15 mouse cellular contexts compared by ENCODE assay signal in the genomic region with DNA sequence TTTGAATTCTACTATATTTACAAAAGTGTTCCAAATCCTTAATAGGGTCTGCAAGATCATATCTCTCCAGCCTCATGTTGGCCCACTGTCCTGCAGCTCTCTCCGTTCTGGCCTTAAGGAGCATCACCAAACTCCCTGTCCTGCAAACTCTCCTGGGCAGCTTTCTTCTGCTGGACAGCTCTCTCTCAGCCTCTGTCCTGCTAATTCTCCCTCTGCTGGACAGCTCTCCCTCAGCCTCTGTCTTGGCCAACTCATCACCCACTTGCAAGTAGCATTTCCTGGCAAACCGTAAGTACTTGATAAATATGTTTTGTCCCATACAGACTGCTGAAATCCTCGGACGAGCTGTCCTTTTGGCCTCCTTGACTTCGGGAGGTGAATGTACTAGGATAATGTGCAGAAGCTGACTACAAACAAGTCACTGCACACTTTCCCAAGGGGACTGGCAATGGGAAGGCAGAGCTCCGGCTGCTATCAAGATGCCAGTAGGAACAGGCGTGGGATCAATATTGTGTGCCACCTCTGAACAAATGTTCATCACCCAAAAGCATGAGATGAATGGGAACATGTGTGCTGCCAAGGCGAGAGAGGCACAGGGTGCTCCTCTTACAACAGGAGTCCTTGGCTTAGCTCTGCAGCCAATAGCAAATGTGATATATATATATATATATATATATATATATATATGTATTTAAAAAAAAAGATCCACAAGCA.
DNase-seq lines count a peak whose midpoint lies in the region; ATAC-seq and TF ChIP-seq lines count a peak whose summit lies in the region.
"Had no signal": no experiment of that assay in that cellular context is flagged by ENCODE, and none has a peak within 500 bp of the region (broad histone marks: within the 10 kb centered on the region; RNA-seq: fewer than 3 reads in every experiment).

No protein-coding gene starts in this region.

- H3K9me3 ChIP-seq in embryonic facial prominence, embryonic 10.5 days = no peaks in the 10 kb centered on the region
- H3K9me3 ChIP-seq: hindbrain, embryonic 13.5 days; neural tube, embryonic 15.5 days had no signal

- H3K36me3 ChIP-seq in kidney, adult 2 months (ENCODE audit: control insufficient read depth, insufficient read depth, low read length) = no peaks in the 10 kb centered on the region
- H3K36me3 ChIP-seq in embryonic facial prominence, embryonic 10.5 days (replicated peaks) = no peaks in the 10 kb centered on the region
- H3K36me3 ChIP-seq: hindbrain, embryonic 13.5 days; neural tube, embryonic 15.5 days had no signal

- no peaks in the 10 kb centered on the region for H3K27me3 ChIP-seq in kidney, adult 2 months (replicated peaks; ENCODE audit: control insufficient read depth, insufficient read depth, low read length)
- no peaks in the 10 kb centered on the region for H3K27me3 ChIP-seq in embryonic facial prominence, embryonic 10.5 days (replicated peaks; ENCODE audit: low read depth, poor library complexity, severe bottlenecking)
- H3K27me3 ChIP-seq: hindbrain, embryonic 13.5 days; neural tube, embryonic 15.5 days had no signal

- H3K27ac ChIP-seq in kidney, adult 2 months (ENCODE audit: insufficient read depth, low read depth, low read length) = no peak overlapping the region
- no peak overlapping the region for H3K27ac ChIP-seq in embryonic facial prominence, embryonic 10.5 days (replicated peaks)
- H3K27ac ChIP-seq: hindbrain, embryonic 13.5 days; neural tube, embryonic 15.5 days had no signal

- no peak for DNase-seq in frontal cortex, postnatal 10 days (ENCODE audit: low spot score in 2 of 2)
- peak; percentile 33 to 44 for DNase-seq in kidney, postnatal 4 days
- DNase-seq in kidney, adult 2 months = no peak
- DNase-seq in Muller cell, postnatal 12 days (ENCODE audit: inconsistent ontology term) = peak; percentile 16
- peak; percentile 16 for DNase-seq in embryonic facial prominence, embryonic 10.5 days (ENCODE audit: low spot score)
- DNase-seq in spleen, adult 12 weeks (ENCODE audit: low spot score) = no peak
- no peak for DNase-seq in cerebellum, adult 11 months
- DNase-seq: heart, adult 18-20 months; liver; lung, postnatal 4 days; right cerebral cortex, postnatal 25 days; thymus, postnatal 4 days had no signal

- WGBS in kidney, adult 2 months = 73% methylated on average over 8 of the region's 8 CpGs
- 86% methylated on average over 8 of the region's 8 CpGs for WGBS in embryonic facial prominence, embryonic 10.5 days

- 0 out of 2 replicates have a peak, but pooled peaks have one; percentile 23 for ATAC-seq in frontal cortex, adult (ENCODE audit: low TSS enrichment)

- H3K4me1 ChIP-seq in kidney, adult 2 months (ENCODE audit: control insufficient read depth, insufficient read depth, low read length) = no peaks in the 10 kb centered on the region
- no peaks in the 10 kb centered on the region for H3K4me1 ChIP-seq in embryonic facial prominence, embryonic 10.5 days
- H3K4me1 ChIP-seq: neural tube, embryonic 15.5 days had no signal

- no peak overlapping the region for H3K4me3 ChIP-seq in kidney, adult 2 months (ENCODE audit: insufficient read depth, low read depth, low read length)
- H3K4me3 ChIP-seq in embryonic facial prominence, embryonic 10.5 days = no peak overlapping the region
- H3K4me3 ChIP-seq: hindbrain, embryonic 13.5 days; neural tube, embryonic 15.5 days had no signal

- TF ChIP-seq POLR2A in kidney, adult 2 months (IDR thresholded peaks at IDR 0.05; ENCODE audit: low read depth, low read length) = no peak

- TF ChIP-seq CTCF in kidney, adult 2 months (conservative IDR thresholded peaks at IDR 0.05; ENCODE audit: insufficient read depth, insufficient read length, low read depth, low read length) = no peak

Comparison
In these comparisons a context has a peak if more than half of its experiments do, and no peak if none do; other contexts are left out.
1. DNase-seq: peak in kidney, postnatal 4 days (2 of 2), Muller cell, postnatal 12 days (single experiment) and embryonic facial prominence, embryonic 10.5 days (single experiment); none in frontal cortex, postnatal 10 days (0 of 2), kidney, adult 2 months (single experiment), spleen, adult 12 weeks (single experiment) and cerebellum, adult 11 months (single experiment).